Mouse (Mus musculus) G1E (cell line): ENCODE measurements around the gene Gtf3a. TPM values are rescaled to one million over a fixed set of nuclear protein-coding genes. Genes with fewer than 3 reads are reported as not detected.
"Not testable (repeated sequence)": the region's sequence is repeated elsewhere in the genome, so short reads cannot be mapped to it uniquely, and the experiment has no call there.

Experiments
- ATAC-seq: 2 replicates; pipeline ENCODE4 v1.8.0; 2016; ENCODE audit warnings: mild to moderate bottlenecking; ENCODE audit not compliant: insufficient number of reproducible peaks, poor library complexity, low FRiP score, severe bottlenecking; ENCODE audit errors: extremely low read depth
- DNase-seq: peaks from one replicate; pipeline ENCODE4 v3.0.0; 2012; ENCODE audit warnings: low spot score
- H3K27me3 ChIP-seq: 2 replicates; pipeline ENCODE4 v1.6.1; 2012; ENCODE audit warnings: mild to moderate bottlenecking, low read length, inconsistent platforms; ENCODE audit not compliant: insufficient read depth
- H3K36me3 ChIP-seq: replicated peaks from 2 replicates; pipeline ENCODE3; 2012; ENCODE audit warnings: mild to moderate bottlenecking, inconsistent platforms
- H3K4me1 ChIP-seq: 2 replicates; pipeline ENCODE4 v1.6.1; 2012; ENCODE audit warnings: low read depth, low read length, inconsistent platforms, mixed read lengths; ENCODE audit not compliant: insufficient read depth
- H3K4me3 ChIP-seq: 2 replicates; pipeline ENCODE4 v1.5.1; 2012; ENCODE audit warnings: low read depth, mild to moderate bottlenecking, inconsistent platforms, low read length, moderate library complexity, mixed read lengths
- H3K9me3 ChIP-seq: replicated peaks from 2 replicates; pipeline ENCODE4 v1.6.1; 2012; ENCODE audit warnings: inconsistent platforms
- CTCF ChIP-seq: IDR thresholded peaks from 2 replicates; pipeline ENCODE4 v1.5.1; 2012; ENCODE audit warnings: low read depth, low read length, inconsistent platforms, mixed read lengths
- GATA1 ChIP-seq: IDR thresholded peaks from 2 replicates; pipeline ENCODE4 v1.6.1; 2012; ENCODE audit warnings: borderline replicate concordance, low read length, inconsistent platforms, mixed read lengths
- GATA2 ChIP-seq: IDR thresholded peaks from 2 replicates; pipeline ENCODE4 v1.6.1; 2012; ENCODE audit warnings: low read depth, low read length, inconsistent platforms, borderline replicate concordance
- POLR2AphosphoS5 ChIP-seq: IDR thresholded peaks from 2 replicates; pipeline ENCODE4 v1.6.1; 2012; ENCODE audit warnings: low read depth, low read length, inconsistent platforms; ENCODE audit not compliant: insufficient replicate concordance
- TAL1 ChIP-seq: conservative IDR thresholded peaks from 2 replicates; pipeline ENCODE4 v1.6.1; 2012; ENCODE audit warnings: low read depth, low read length, inconsistent platforms, mixed read lengths
- polyA plus RNA-seq: library from polyadenylated mRNA; stranded (reverse); fragments of >175 nt; gene quantifications from 2 replicates; pipeline ENCODE4 v1.2.3, GENCODE M21; 2012
- total RNA-seq, 2 experiments: library from RNA; stranded (forward) in 1 of 2; stranded (reverse) in 1 of 2; fragments of 200-1000 nt in 1 of 2; fragments of >200 nt in 1 of 2; fragmentation: Nextera tagmentation in 1 of 2; gene quantifications; 2 replicates each; pipeline ENCODE4 v1.2.3; 2014 to 2017

Gtf3a gene
- total and polyA plus RNA-seq, 3 experiments: 172 to 214 (median 193) TPM

DNA sequence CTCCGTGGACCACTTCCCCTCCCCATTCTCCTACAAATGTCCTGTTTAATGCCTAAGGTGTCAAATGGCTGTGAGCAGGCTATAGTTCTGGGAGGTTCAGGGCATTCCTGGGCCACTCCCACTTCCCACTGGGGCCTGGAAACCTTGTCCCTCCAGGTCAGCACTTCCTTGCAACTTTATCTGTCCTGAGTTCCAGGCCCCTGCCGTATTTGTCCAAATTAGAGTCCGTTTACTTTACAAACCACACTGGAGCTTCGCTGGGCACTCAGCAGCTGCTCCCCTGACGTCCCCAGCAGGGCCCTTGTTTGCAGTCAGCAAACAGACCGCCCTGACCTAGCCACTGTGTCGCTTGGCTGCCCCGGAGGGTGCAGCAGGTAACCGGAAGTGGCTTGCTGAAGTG, 36.3 kb upstream of the Gtf3a start:
- no peaks in the 10 kb centered on the region for H3K9me3 ChIP-seq
- no peak for DNase-seq
- H3K4me3 ChIP-seq: no peak overlapping the region
- no peak for TF ChIP-seq GATA1
- TF ChIP-seq TAL1: no peak
- no peak for TF ChIP-seq GATA2
- TF ChIP-seq POLR2AphosphoS5: no peak
- no peak for TF ChIP-seq CTCF
- H3K4me1 ChIP-seq: no peaks in the 10 kb centered on the region
- H3K36me3 ChIP-seq: no peaks in the 10 kb centered on the region
- no peak for ATAC-seq
- H3K27me3 ChIP-seq: peaks cover 28% of the 10 kb centered on the region

DNA sequence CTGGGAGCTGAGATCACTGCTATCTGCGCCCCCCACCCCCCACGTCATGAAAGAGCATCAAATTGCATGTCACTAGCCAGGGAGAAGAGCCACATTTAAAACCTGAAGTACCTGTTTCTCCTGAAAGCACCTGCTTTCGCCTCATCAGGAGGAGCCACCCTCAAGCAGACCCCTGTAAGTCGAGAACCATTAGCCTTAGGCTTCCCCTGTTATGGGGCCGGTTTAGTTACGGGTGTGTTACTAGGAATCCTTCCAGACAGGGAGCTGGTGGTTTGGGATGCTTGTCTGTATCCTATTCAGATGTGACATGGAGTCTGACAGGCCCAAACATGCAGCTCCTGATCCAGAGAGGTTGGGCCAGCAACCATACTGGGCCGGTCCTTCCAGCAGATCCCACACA, 35.1 kb upstream of the Gtf3a start:
- DNase-seq (no peak), ATAC-seq (no peak)
- TF ChIP-seq TAL1 (no peak), POLR2AphosphoS5 (no peak), CTCF (no peak), GATA1 (no peak), GATA2 (no peak)
- no peaks in the 10 kb centered on the region for H3K4me1 ChIP-seq
- no peaks in the 10 kb centered on the region for H3K36me3 ChIP-seq
- H3K9me3 ChIP-seq: no peaks in the 10 kb centered on the region
- H3K4me3 ChIP-seq: no peak overlapping the region
- peaks cover 18% of the 10 kb centered on the region for H3K27me3 ChIP-seq

DNA sequence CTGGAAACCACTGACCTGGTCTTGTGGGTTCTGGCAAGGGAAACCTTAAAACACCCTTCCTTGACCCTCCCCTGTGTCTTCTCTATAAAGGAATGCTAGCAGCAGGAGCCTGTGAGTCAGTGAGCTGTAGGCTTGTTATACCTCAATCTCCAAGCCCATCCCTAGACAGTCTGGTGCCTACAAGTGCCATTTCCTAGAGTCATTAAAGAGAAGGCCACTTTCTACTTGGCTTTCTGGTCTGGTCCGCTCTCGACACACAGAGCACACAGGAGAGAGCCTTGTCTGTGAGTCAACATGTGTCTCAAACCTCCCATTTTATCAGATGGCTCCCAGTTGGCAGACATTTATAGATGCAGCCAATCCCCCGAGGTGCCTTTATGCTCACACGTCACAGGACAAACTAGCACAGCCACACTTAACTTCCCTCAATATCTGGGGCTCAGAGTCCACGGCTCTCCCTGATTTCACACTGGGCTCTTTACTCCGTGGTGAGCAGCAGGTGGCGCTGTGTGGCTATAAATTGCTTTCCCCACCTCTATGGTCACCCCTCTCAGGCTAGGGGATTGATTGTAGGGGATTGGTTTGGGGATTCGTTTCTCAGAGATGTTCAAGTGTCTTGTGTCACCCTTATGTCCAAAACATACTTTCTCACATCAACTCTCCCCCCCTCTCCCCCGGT, 34.2 kb upstream of the Gtf3a start:
- Histone ChIP-seq H3K27me3 (peaks cover 18% of the 10 kb centered on the region), H3K36me3 (no peaks in the 10 kb centered on the region), H3K4me1 (no peaks in the 10 kb centered on the region), H3K4me3 (no peak overlapping the region), H3K9me3 (no peaks in the 10 kb centered on the region)
- ATAC-seq (0 out of 2 replicates have a peak, but pooled peaks have one; percentile 40), DNase-seq (peak; percentile 46)
- TF ChIP-seq CTCF (peak; percentile 54), POLR2AphosphoS5 (no peak)

DNA sequence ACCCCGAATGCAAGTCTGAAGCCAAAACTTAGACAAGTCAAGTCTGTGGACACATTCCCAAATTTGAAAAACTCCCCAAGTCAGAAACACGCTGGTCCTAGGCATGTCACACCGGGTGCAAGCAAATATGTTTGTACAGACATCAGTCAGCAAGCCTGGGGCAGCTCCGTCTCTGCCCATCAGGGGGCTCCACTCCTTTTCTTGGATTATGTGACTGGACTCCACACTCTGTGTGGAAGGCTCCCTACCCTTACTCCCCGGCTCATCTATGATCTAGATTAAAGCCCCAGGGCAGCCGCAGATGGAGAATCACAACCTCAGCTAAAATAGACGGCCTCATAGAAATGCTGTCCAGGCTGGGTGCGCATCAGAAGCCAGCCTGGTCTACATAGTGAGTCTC, 32.2 kb upstream of the Gtf3a start:
- Histone ChIP-seq H3K9me3 (no peaks in the 10 kb centered on the region), H3K4me1 (no peaks in the 10 kb centered on the region), H3K27me3 (peaks cover 19% of the 10 kb centered on the region), H3K36me3 (no peaks in the 10 kb centered on the region), H3K4me3 (no peak overlapping the region)
- no peak for ATAC-seq
- DNase-seq: no peak
- no peak for TF ChIP-seq TAL1
- TF ChIP-seq GATA1: no peak
- no peak for TF ChIP-seq CTCF
- no peak for TF ChIP-seq POLR2AphosphoS5
- no peak for TF ChIP-seq GATA2

DNA sequence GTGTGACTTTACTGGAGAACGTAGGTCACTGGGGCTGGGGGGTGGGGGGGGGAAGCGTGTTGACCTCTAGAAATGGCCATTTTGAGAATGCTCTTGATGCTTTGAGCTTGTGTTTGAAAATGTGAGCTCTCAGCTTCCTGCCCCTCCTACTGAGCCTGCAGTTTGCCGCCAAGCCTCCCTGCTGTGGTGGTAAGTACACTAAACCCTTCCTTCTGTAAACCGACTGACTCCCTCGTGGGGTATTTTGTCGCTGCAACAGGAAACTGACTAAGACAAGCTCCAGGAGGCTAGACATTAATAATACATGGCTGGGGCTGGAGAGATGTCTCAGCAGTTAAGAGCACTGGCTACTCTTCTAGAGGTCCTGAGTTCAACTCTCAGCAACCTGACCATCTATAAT, 31.7 kb upstream of the Gtf3a start:
- Histone ChIP-seq H3K9me3 (no peaks in the 10 kb centered on the region), H3K4me3 (no peak overlapping the region), H3K4me1 (no peaks in the 10 kb centered on the region), H3K27me3 (peaks cover 14% of the 10 kb centered on the region), H3K36me3 (no peaks in the 10 kb centered on the region)
- DNase-seq (no peak), ATAC-seq (no peak)
- TF ChIP-seq TAL1 (no peak), GATA2 (no peak), CTCF (no peak), GATA1 (no peak), POLR2AphosphoS5 (no peak)

DNA sequence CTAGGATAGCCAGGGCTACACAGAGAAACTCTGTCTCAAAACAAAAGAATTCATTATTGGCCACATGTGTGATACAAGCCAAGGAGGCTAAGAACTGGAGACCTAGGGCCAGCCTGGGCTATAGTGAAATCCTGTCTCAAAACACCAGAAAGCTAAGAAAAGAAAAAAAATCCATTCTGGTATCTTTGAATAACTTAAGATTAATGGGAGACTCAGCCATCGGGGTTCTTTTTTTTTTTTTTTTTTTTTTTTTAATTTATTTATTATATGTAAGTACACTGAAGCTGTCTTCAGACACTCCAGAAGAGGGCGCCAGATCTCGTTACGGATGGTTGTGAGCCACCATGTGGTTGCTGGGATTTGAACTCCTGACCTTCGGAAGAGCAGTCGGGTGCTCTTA, 31.1 kb upstream of the Gtf3a start:
- H3K27me3 ChIP-seq: peaks cover 11% of the 10 kb centered on the region
- not testable (repeated sequence) for H3K9me3 ChIP-seq, H3K4me1 ChIP-seq, ATAC-seq, H3K36me3 ChIP-seq, H3K4me3 ChIP-seq, DNase-seq

DNA sequence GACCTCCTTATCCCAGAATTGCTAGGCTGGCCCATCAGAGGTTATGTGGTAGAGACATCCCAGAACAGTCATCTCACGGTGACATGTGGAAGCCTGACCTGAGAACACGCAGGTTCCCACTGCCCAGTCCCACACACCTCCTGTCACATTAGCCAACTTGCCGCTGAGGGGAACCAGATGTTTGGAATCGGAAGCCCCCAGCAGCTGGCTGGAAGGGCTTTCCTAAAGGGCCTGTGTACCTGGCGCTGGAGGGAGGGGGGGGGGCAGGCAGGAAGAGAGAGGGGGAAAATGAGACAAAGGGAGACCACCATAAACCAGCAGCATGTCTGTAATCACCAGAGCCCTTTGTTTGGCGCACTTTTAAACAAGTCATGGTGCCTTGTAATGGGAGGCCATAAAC, 28.6 kb upstream of the Gtf3a start:
- DNase-seq (no peak), ATAC-seq (no peak)
- no peaks in the 10 kb centered on the region for H3K9me3 ChIP-seq
- TF ChIP-seq POLR2AphosphoS5 (no peak), CTCF (no peak), TAL1 (no peak), GATA2 (no peak), GATA1 (no peak)
- no peaks in the 10 kb centered on the region for H3K36me3 ChIP-seq
- no peaks in the 10 kb centered on the region for H3K4me1 ChIP-seq
- H3K27me3 ChIP-seq: peaks cover 3% of the 10 kb centered on the region; the same call in 1 of the 2 replicates
- H3K4me3 ChIP-seq: no peak overlapping the region
